Mouse (Mus musculus): ENCODE results near the gene Agpat1. TPM values are rescaled to one million over a fixed set of nuclear protein-coding genes. Genes with fewer than 3 reads are reported as not detected.

The Agpat1 gene
- polyA plus RNA-seq, 1 experiment from 2014 or later, result 49.3 TPM

GRCm38 (mm10) chr17:34643379-34643778 lies 39.3 kb downstream of the Agpat1 start:
- H3K9me3 ChIP-seq, result no peaks in the 10 kb centered on the region
- WGBS, result 75% methylated on average over 4 of the region's 4 CpGs
- no peaks in the 10 kb centered on the region for H3K36me3 ChIP-seq
- H3K4me1 ChIP-seq, result peaks cover 34% of the 10 kb centered on the region
- no peak overlapping the region for H3K27ac ChIP-seq
- H3K9ac ChIP-seq, result no peak overlapping the region
- no peaks in the 10 kb centered on the region for H3K27me3 ChIP-seq (replicated peaks)
- ATAC-seq (ENCODE audit: insufficient read depth, low FRiP score, low read depth), result no peak
- H3K4me3 ChIP-seq (replicated peaks), result no peak overlapping the region
- H3K4me2 ChIP-seq, result no peak overlapping the region

DNA sequence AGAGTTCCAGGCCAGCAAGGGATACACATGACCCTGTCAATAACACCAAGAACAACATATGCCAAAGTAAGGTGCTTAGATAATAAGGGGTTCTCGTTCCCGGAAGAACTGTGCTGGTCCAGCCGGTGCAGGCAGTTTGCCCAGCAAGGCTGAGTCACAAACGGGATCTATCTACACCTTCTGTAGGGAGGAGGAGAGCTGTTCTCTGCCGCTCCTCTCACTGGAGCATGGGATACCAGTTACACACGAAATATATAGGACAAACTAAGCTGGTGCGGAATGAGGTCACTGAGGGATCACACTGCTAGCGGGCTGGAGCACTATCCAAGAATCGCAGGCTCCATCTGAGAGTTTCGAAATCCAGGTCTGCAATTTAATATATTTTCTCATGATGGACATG lies 39.9 kb downstream of the Agpat1 start:
- Histone ChIP-seq H3K9me3 (no peaks in the 10 kb centered on the region), H3K4me2 (no peak overlapping the region), H3K27ac (no peak overlapping the region), H3K9ac (no peak overlapping the region), H3K36me3 (no peaks in the 10 kb centered on the region), H3K27me3 (replicated peaks) (no peaks in the 10 kb centered on the region), H3K4me3 (replicated peaks) (no peak overlapping the region), H3K4me1 (peaks cover 36% of the 10 kb centered on the region)
- 82% methylated on average over 10 of the region's 10 CpGs for WGBS
- ATAC-seq (ENCODE audit: insufficient read depth, low FRiP score, low read depth), result no peak

GRCm38 (mm10) chr17:34644608-34645007 lies 40.5 kb downstream of the Agpat1 start, which contains the start of gene Fkbpl:
Fkbpl (plus strand) TSS chr17:34644764.
- H3K27me3 ChIP-seq (replicated peaks), result no peaks in the 10 kb centered on the region

GRCm38 (mm10) chr17:34645256-34645829 lies 41.3 kb downstream of the Agpat1 start:
- H3K4me2 ChIP-seq, result peak overlapping the region; percentile 61
- no peak for ATAC-seq (ENCODE audit: insufficient read depth, low FRiP score, low read depth)
- peak overlapping the region; percentile 52 for H3K4me3 ChIP-seq (replicated peaks)
- H3K9me3 ChIP-seq, result no peaks in the 10 kb centered on the region
- no peaks in the 10 kb centered on the region for H3K36me3 ChIP-seq
- no peaks in the 10 kb centered on the region for H3K27me3 ChIP-seq (replicated peaks)
- peaks cover 33% of the 10 kb centered on the region for H3K4me1 ChIP-seq
- H3K9ac ChIP-seq, result peak overlapping the region; percentile 35; the same call in 1 of the 2 replicates
- WGBS, result 40% methylated on average over 10 of the region's 10 CpGs
- peak overlapping the region; percentile 33; the same call in 1 of the 2 replicates for H3K27ac ChIP-seq

More at GRCm38 (mm10) chr17:34644608-34645007, 40.5 kb downstream of the Agpat1 start, which contains the start of gene Fkbpl:
- peak within 1 kb of the TSS; percentile 61 for H3K4me2 ChIP-seq
- H3K27ac ChIP-seq, result peak within 1 kb of the TSS; percentile 33
- H3K36me3 ChIP-seq, result no peaks in the 10 kb centered on the region
- no peaks in the 10 kb centered on the region for H3K9me3 ChIP-seq
- WGBS, result 0% methylated on average over 16 of the region's 16 CpGs
- H3K9ac ChIP-seq, result peak within 1 kb of the TSS; percentile 35
- H3K4me3 ChIP-seq (replicated peaks), result peak within 1 kb of the TSS; percentile 52
- peaks cover 36% of the 10 kb centered on the region for H3K4me1 ChIP-seq
- ATAC-seq (ENCODE audit: insufficient read depth, low FRiP score, low read depth), result peak; percentile 72

- ATAC-seq (ENCODE audit: insufficient read depth, low FRiP score, low read depth), result no peak
- WGBS, result 87% methylated on average over 30 of the region's 30 CpGs
- Histone ChIP-seq H3K27me3 (replicated peaks) (no peaks in the 10 kb centered on the region), H3K9ac (no peak overlapping the region), H3K4me1 (peaks cover 27% of the 10 kb centered on the region), H3K4me2 (peak overlapping the region; percentile 61; the same call in 1 of the 2 replicates), H3K9me3 (no peaks in the 10 kb centered on the region), H3K27ac (no peak overlapping the region), H3K4me3 (replicated peaks) (peak overlapping the region; percentile 72; the same call in 1 of the 2 replicates), H3K36me3 (0 out of 2 replicates have a peak, but pooled peaks cover 2% of the 10 kb centered on the region)
These were observed 41.9 kb downstream of the Agpat1 start for GRCm38 (mm10) chr17:34645831-34646511.

DNA sequence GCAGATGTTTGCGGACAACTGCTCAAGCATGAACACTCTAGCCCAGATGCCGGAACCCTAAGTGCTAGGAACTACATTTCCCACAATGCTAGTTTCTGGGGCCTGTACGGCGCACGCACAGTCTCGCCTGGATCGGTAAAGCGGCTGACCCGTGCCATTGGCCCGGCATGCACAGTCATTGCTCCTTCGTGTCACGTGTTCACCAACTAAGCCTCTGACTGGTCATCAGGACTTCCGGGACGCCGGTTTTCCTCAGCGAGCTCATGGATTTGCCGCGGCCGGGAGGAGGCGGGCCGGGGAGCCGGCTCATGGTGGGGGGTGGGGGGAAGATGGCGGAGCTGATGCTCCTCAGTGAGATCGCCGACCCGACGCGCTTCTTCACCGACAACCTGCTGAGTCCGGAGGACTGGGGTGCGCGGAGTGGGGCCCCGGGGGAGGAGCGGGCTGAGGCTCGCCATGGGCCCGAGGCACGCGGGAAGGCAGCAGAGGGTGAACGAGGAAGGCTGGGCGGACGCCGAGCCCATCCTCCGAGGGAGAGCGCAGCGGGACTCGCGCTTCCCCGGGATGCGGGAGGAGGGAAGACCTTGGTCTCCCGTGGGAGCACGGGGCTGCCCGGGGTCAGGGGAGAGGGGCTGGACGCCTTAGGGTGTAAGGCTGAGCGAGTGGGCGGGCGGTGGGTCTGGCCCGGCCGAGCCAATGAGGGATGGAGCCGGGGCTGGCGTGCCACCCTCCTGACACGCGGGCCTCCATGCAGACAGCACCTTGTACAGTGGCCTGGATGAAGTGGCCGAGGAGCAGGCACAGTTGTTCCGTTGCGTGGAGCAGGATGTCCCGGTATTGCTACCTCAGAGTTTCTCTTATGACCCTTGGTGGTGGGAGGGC lies 43.1 kb downstream of the Agpat1 start, which contains the start of gene Atf6b:
Gene Atf6b, plus strand, starts transcription at position 241 of the 882 bp plus-strand sequence.
- H3K36me3 ChIP-seq, result peaks cover 12% of the 10 kb centered on the region
- peak within 1 kb of the TSS; percentile 79 for H3K9ac ChIP-seq
- WGBS, result under 1% methylated on average over 66 of the region's 66 CpGs
- H3K9me3 ChIP-seq, result no peaks in the 10 kb centered on the region
- peak within 1 kb of the TSS; percentile 9; the same call in 1 of the 2 replicates for H3K27ac ChIP-seq
- no peaks in the 10 kb centered on the region for H3K27me3 ChIP-seq (replicated peaks)
- peak within 1 kb of the TSS; percentile 72 for H3K4me3 ChIP-seq (replicated peaks)
- ATAC-seq (ENCODE audit: insufficient read depth, low FRiP score, low read depth), result peak; percentile 97
- H3K4me1 ChIP-seq, result peaks cover 26% of the 10 kb centered on the region
- peak within 1 kb of the TSS; percentile 85 for H3K4me2 ChIP-seq

DNA sequence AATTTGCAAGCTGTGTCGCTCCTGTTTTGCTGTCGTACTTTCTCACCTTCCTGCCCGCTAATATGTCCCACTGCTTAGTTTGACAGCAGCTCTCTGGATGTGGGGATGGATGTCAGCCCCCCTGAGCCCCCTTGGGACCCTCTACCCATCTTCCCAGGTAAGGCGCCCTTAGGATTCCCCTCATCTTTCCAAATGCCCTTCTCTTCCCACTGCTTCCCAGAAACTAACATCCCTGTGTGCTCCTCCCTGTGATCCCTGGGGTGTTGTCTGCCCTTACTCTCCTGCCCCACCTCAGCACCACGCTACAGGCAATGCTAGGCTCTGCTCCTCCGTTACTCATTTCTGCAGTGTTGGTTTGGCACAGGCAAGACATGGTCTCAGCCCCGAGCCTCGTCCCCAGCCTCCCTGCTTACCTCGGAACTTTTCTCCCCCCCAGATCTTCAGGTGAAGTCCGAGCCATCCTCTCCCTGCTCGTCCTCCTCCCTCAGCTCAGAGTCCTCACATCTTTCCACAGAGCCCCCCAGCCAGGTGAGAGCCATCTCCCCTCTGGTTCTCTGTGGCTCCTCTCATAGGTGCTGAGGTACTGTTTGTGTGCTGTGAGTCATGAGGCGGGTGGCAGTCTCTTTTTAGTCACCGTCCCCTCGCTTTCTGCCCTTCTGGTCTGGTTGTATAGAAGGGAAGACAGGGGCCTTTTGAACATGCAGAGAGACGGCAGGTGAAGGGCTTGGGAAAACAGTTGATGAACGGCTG lies 44.3 kb downstream of the Agpat1 start:
- peak overlapping the region; percentile 85 for H3K4me2 ChIP-seq
- H3K4me1 ChIP-seq, result peaks cover 26% of the 10 kb centered on the region
- no peak for ATAC-seq (ENCODE audit: insufficient read depth, low FRiP score, low read depth)
- no peaks in the 10 kb centered on the region for H3K9me3 ChIP-seq
- H3K36me3 ChIP-seq, result peaks cover 16% of the 10 kb centered on the region
- H3K27me3 ChIP-seq (replicated peaks), result no peaks in the 10 kb centered on the region
- H3K9ac ChIP-seq, result peak overlapping the region; percentile 79; the same call in 1 of the 2 replicates
- 78% methylated on average over 16 of the region's 16 CpGs for WGBS
- H3K4me3 ChIP-seq (replicated peaks), result peak overlapping the region; percentile 72
- no peak overlapping the region for H3K27ac ChIP-seq

DNA sequence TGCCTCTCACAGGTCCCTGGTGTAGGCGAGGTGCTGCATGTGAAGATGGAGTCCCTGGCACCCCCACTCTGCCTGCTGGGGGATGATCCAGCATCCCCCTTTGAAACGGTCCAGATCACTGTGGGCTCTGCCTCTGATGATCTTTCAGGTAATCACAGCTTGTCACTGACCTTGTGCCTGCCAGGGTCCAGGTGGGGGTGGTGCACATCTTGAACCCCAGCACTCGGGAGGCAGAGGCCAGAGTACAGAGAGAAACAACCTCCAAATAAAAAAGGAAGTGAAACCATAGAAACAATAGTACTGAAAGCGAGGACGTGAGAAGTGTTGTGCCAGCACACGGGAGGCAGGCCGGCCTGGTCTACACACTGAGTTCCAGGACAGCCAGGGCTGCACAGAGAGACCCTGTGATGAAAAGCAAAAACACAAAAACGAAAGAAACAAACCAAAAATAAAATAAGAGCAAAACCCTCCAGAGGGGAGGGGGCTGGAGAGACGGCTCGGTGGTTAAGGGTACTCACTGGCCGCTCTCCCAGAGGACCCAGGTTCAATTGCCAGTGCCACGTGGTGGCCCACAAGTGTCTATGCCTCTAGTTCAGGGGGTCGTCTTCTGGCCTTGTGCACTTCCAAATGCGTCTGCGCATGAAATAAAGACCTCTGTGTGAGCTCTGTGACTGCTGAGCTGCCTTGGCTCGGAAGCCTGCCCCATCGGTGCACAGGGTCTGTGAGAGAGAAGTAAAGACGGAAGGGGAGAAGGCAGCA lies 45.2 kb downstream of the Agpat1 start:
- H3K9me3 ChIP-seq, result no peaks in the 10 kb centered on the region
- ATAC-seq (ENCODE audit: insufficient read depth, low FRiP score, low read depth), result no peak
- 81% methylated on average over 18 of the region's 18 CpGs for WGBS
- H3K27me3 ChIP-seq (replicated peaks), result no peaks in the 10 kb centered on the region
- H3K4me1 ChIP-seq, result peaks cover 28% of the 10 kb centered on the region
- no peak overlapping the region for H3K4me2 ChIP-seq
- H3K9ac ChIP-seq, result no peak overlapping the region
- no peak overlapping the region for H3K4me3 ChIP-seq (replicated peaks)
- no peak overlapping the region for H3K27ac ChIP-seq
- H3K36me3 ChIP-seq, result peaks cover 16% of the 10 kb centered on the region

- 92% methylated on average over 14 of the region's 14 CpGs for WGBS
- H3K4me2 ChIP-seq, result no peak overlapping the region
- H3K27ac ChIP-seq, result no peak overlapping the region
These were observed 46.7 kb downstream of the Agpat1 start for GRCm38 (mm10) chr17:34650781-34651180.

GRCm38 (mm10) chr17:34651507-34652221 lies 47.6 kb downstream of the Agpat1 start:
- Histone ChIP-seq H3K4me1 (peaks cover 33% of the 10 kb centered on the region), H3K27me3 (replicated peaks) (no peaks in the 10 kb centered on the region), H3K9ac (no peak overlapping the region), H3K9me3 (no peaks in the 10 kb centered on the region), H3K27ac (no peak overlapping the region), H3K4me3 (replicated peaks) (no peak overlapping the region), H3K36me3 (peaks cover 16% of the 10 kb centered on the region), H3K4me2 (no peak overlapping the region)
- no peak for ATAC-seq (ENCODE audit: insufficient read depth, low FRiP score, low read depth)
- 46% methylated on average over 19 of the region's 19 CpGs for WGBS

More at GRCm38 (mm10) chr17:34650781-34651180, 46.7 kb downstream of the Agpat1 start:
- no peak overlapping the region for H3K4me3 ChIP-seq (replicated peaks)
- ATAC-seq (ENCODE audit: insufficient read depth, low FRiP score, low read depth), result no peak
- peaks cover 36% of the 10 kb centered on the region for H3K4me1 ChIP-seq
- no peaks in the 10 kb centered on the region for H3K9me3 ChIP-seq
- no peak overlapping the region for H3K9ac ChIP-seq
- peaks cover 16% of the 10 kb centered on the region for H3K36me3 ChIP-seq
- H3K27me3 ChIP-seq (replicated peaks), result no peaks in the 10 kb centered on the region
